Mouse (Mus musculus) cerebellum, adult 2 months (tissue): ENCODE results near the gene AC124502.3.

Source experiments
- CTCF ChIP-seq: fragments of 200-500 bp; IDR thresholded peaks from 2 replicates; pipeline ENCODE4 v1.5.1; 2011; ENCODE audit warnings: low read depth, mild to moderate bottlenecking, control low read depth, low read length, moderate library complexity, borderline replicate concordance; ENCODE audit not compliant: insufficient read depth
- POLR2A ChIP-seq: fragments of 200-500 bp; IDR thresholded peaks from 2 replicates; pipeline ENCODE4 v1.6.1; 2011; ENCODE audit warnings: low read length, control low read depth, borderline replicate concordance; ENCODE audit not compliant: insufficient read depth

GRCm38 (mm10) chr19:5095887-5096474, 57.3 kb downstream of the AC124502.3 start:
- no peak for TF ChIP-seq CTCF
- no peak for TF ChIP-seq POLR2A
